Mouse (Mus musculus) liver, embryonic 14.5 days (tissue): ENCODE results near the gene Exoc4.

ENCODE experiments used
- CTCF ChIP-seq: IDR thresholded peaks from 2 replicates; pipeline ENCODE4 v1.5.1; 2016; ENCODE audit warnings: antibody characterized with exemption, low read depth, control low read depth
- EP300 ChIP-seq: IDR thresholded peaks from 2 replicates; pipeline ENCODE4 v1.6.1; 2016; ENCODE audit warnings: antibody characterized with exemption, low read depth

- no peak for TF ChIP-seq CTCF
- TF ChIP-seq EP300, result no peak
Observed at GRCm38 (mm10) chr6:33308646-33309045, 59.8 kb downstream of the Exoc4 start.
